Mouse (Mus musculus): ENCODE data around the gene Vmn1r229.

The Vmn1r229 gene

GRCm38 (mm10) chr17:20811255-20811654 lies at the start of gene Vmn1r229:
Vmn1r229 (plus strand) TSS chr17:20811555.
- DNase-seq: no peak

- no peak for DNase-seq
Observed at GRCm38 (mm10) chr17:20786057-20786456, 25.3 kb upstream of the Vmn1r229 start, which contains the start of gene Vmn1r228. Vmn1r228 (minus strand) TSS chr17:20786157.

DNA sequence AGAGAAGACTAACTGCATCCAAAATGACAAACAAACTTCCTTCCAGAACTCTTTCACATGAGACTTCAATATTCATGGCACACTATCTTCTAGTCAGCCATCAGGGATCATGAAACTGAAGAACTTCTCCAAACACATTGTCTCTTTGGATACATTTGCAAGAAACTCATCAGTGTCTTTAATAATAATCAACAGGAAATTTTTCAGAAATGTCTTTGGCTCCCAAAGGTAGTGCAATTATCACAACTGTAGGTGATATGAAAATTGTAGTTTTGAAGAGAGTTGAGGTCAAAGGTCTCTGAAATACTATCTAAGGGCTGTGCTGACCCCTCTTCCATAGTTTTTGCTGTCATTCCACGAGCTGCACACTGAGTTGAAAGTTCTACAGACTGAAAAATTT lies 28.8 kb downstream of the Vmn1r229 start, which contains the start of gene Vmn1r230:
Gene Vmn1r230 (plus strand): TSS at position 301 of the 400 bp plus-strand sequence.
- no peak for DNase-seq

Data from heart, adult 11 months (tissue).